Mouse (Mus musculus): ENCODE results near the gene Rnf135. TPM values are rescaled to one million over a fixed set of nuclear protein-coding genes. Genes with fewer than 3 reads are reported as not detected.

Rnf135 gene
- polyA plus RNA-seq (2012): 3.7 and 4.7 TPM in 2 replicates

GRCm38 (mm10) chr11:80183705-80184255 lies at the start of gene Rnf135:
Gene Rnf135 (plus strand): TSS chr11:80183851.
- no peak for TF ChIP-seq GATA1 (IDR thresholded peaks at IDR 0.05; ENCODE audit: low read length)

- TF ChIP-seq GATA1 (IDR thresholded peaks at IDR 0.05; ENCODE audit: low read length): no peak
These were observed 48.9 kb upstream of the Rnf135 start for GRCm38 (mm10) chr11:80134744-80135143.

- no peak for TF ChIP-seq GATA1 (IDR thresholded peaks at IDR 0.05; ENCODE audit: low read length)
These were observed 47.5 kb upstream of the Rnf135 start for GRCm38 (mm10) chr11:80135954-80136683.

DNA sequence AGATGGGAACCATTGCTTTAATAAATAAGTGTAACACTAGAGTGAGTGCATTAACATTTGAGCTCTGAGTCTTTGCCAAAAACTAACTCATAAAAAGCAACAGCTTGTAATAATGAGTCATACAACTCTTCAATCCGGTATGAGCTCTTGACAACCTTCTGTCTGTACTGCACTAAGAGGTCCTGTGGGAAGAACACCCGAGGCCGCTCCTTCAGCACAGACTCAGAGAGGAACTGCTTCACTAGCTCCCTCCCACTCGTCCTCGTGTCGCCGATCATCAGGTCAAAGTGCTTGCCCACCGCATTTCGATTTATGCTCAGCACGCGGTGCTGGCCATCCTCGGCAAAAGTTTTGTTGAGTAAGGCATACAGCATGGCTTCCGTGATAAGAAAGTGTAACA lies 46.9 kb upstream of the Rnf135 start:
- no peak for TF ChIP-seq GATA1 (IDR thresholded peaks at IDR 0.05; ENCODE audit: low read length)

DNA sequence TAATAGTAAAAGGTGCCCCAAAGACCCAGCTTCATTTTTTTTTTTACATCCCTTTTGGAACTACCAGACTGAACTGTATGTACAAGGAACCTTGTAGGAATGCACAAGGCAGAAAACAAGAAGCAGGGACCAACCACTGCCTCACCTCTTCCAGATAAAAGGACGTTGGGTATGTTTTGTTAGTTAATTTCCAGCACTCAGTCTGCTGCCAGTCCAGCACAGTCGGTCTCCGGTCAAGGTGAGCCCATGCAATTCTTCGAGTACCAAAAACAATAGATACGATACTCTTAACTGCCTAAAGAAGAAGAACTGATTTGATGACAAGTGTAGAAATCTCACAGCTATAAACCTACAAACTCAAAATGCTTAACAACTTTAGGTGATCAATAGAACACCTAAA lies 45.9 kb upstream of the Rnf135 start:
- no peak for TF ChIP-seq GATA1 (IDR thresholded peaks at IDR 0.05; ENCODE audit: low read length)

GRCm38 (mm10) chr11:80141825-80142521 lies 41.7 kb upstream of the Rnf135 start, which contains the start of gene Tefm:
Gene Tefm (minus strand): TSS chr11:80142175.
- TF ChIP-seq GATA1 (IDR thresholded peaks at IDR 0.05; ENCODE audit: low read length): no peak

- TF ChIP-seq GATA1 (IDR thresholded peaks at IDR 0.05; ENCODE audit: low read length): no peak
These were observed 40.8 kb upstream of the Rnf135 start for GRCm38 (mm10) chr11:80142872-80143271.

- no peak for TF ChIP-seq GATA1 (IDR thresholded peaks at IDR 0.05; ENCODE audit: low read length)
These were observed 37.8 kb upstream of the Rnf135 start for GRCm38 (mm10) chr11:80145787-80146275.

GRCm38 (mm10) chr11:80147748-80148147 lies 35.9 kb upstream of the Rnf135 start:
- no peak for TF ChIP-seq GATA1 (IDR thresholded peaks at IDR 0.05; ENCODE audit: low read length)

DNA sequence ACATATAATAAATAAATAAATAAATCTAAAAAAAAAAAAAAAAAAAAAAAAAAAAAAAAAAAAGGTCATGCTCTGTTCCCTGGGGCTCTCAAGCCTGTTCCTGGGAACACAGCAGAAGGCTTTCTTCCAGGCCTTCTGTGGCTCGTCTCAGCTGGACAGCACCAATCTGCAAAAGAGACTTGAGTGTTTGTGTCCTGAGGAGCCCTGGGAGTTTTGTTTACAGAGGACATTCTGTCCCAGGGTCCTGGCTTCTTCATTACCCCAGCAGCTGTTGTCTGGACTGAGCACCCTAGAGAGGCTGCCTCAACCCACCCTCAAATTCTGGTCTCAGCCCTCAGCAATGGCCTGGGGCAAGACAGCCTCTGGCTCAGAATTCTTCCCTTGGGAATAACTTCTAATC lies 35.3 kb upstream of the Rnf135 start:
- no peak for TF ChIP-seq GATA1 (IDR thresholded peaks at IDR 0.05; ENCODE audit: low read length)

DNA sequence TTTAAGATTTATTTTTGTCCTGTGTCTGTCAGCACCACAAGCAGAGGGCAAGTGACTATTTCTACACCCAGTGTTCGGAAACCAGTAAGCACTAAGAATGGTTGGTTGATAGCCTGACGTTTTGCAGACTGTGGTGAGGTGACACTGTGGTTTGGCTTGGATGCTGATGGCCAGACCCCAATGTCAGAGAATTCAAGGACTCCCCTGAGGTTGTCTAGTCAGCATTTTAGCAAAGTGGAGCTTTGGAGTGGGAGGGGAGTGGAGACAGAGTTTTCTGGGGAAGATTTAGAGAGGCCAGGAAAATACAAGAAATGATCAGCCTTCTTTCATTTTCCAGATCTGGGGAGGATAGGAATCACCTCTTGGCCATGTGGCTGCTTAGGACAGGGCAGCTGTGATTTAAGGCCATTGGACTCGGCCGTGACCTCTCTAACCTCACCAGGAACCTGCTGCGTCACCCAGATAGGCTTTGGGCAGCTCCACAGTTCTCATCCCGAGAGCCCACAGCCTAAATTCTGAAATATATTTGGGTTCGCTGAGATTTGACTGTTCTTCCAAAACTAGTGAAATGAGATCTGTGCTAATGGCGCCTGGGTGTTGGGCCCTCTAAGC lies 34.1 kb upstream of the Rnf135 start:
- TF ChIP-seq GATA1 (IDR thresholded peaks at IDR 0.05; ENCODE audit: low read length): no peak

- no peak for TF ChIP-seq GATA1 (IDR thresholded peaks at IDR 0.05; ENCODE audit: low read length)
These were observed 33.1 kb upstream of the Rnf135 start for GRCm38 (mm10) chr11:80150566-80150965.

DNA sequence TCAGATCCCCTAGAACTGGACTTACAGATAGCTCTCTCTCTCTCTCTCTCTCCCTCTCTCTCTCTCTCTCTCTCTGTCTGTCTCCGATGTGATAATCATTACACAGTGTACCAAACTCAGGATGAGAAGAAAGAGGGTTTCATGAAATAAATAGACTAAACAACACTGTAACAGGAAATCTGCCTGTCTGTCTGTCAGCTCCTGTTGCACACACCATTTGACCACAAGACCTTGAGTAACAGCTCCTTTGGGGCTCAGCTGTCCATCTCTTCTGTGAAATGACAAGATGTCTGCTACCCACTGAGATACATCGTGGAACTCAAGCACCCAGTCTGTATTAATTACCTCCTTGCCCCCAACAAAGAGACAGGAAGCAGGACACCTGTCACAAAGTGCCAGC lies 32.1 kb upstream of the Rnf135 start:
- TF ChIP-seq GATA1 (IDR thresholded peaks at IDR 0.05; ENCODE audit: low read length): no peak

DNA sequence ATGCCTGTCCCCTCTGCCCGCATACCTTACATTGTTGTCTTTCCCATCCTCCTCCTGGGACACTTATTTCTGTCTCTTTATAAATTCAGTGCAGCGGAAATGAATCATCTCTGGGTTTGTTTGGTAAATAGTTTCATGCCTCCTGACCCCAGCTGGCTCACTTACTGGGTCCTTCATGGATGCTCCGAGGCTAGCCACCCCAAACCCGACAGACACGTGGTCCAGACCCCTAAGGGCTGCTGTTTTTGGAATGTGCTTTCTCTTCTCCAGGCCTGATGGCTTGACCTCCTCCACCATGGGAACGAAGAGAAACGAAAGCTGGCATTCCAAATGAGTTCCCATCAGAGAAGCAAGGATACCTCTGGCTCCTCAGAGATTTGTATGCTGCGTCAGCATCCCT lies 31.3 kb upstream of the Rnf135 start:
- TF ChIP-seq GATA1 (IDR thresholded peaks at IDR 0.05; ENCODE audit: low read length): no peak

GRCm38 (mm10) chr11:80153857-80154495 lies 29.7 kb upstream of the Rnf135 start, which contains the start of gene Adap2:
Gene Adap2 (plus strand): TSS chr11:80154105.
- no peak for TF ChIP-seq GATA1 (IDR thresholded peaks at IDR 0.05; ENCODE audit: low read length)

All from G1E-ER4 (cell line).